Mouse (Mus musculus): ENCODE measurements around the gene Tulp2. TPM values are rescaled to one million over a fixed set of nuclear protein-coding genes. Genes with fewer than 3 reads are reported as not detected.

The Tulp2 gene
- polyA plus RNA-seq, 1 experiment from 2014 or later, result 1.1 TPM

Small RNA genes within 50 kb of the gene (microRNA-seq; reads per million reads assigned to microRNA genes)
- gene Gm22133, result not detected

Other genes starting within 250 kb of the Tulp2 start
- gene Cd37, start 242.8 kb upstream of the Tulp2 start, polyA plus RNA-seq (2014; fragmentation: Nextera tagmentation; extraction: Ambion mirVana), result 0.82 and 1.6 TPM in 2 replicates
- 0.20 and 0.36 TPM in 2 replicates for gene Slc6a16, start 240.8 kb upstream of the Tulp2 start, polyA plus RNA-seq (2014; fragmentation: Nextera tagmentation; extraction: Ambion mirVana)
- not detected in 2 replicates for gene Slc6a21, start 204.4 kb upstream of the Tulp2 start, polyA plus RNA-seq (2014; fragmentation: Nextera tagmentation; extraction: Ambion mirVana)
- 6.7 and 8.9 TPM in 2 replicates for gene Trpm4, start 148.1 kb upstream of the Tulp2 start, polyA plus RNA-seq (2014; fragmentation: Nextera tagmentation; extraction: Ambion mirVana)
- 0.52 and 0.83 TPM in 2 replicates for gene Hrc, start 146.6 kb upstream of the Tulp2 start, polyA plus RNA-seq (2014; fragmentation: Nextera tagmentation; extraction: Ambion mirVana)
- gene Ppfia3, start 114.9 kb upstream of the Tulp2 start, polyA plus RNA-seq (2014; fragmentation: Nextera tagmentation; extraction: Ambion mirVana), result 5.4 and 6.1 TPM in 2 replicates
- gene Lin7b, start 111.3 kb upstream of the Tulp2 start, polyA plus RNA-seq (2014; fragmentation: Nextera tagmentation; extraction: Ambion mirVana), result 0.43 and 0.89 TPM in 2 replicates
- gene Snrnp70, start 86.1 kb upstream of the Tulp2 start, polyA plus RNA-seq (2014; fragmentation: Nextera tagmentation; extraction: Ambion mirVana), result 87.5 and 93.0 TPM in 2 replicates
- not detected in 2 replicates for gene Kcna7, start 76.2 kb upstream of the Tulp2 start, polyA plus RNA-seq (2014; fragmentation: Nextera tagmentation; extraction: Ambion mirVana)
- 3.8 and 4.1 TPM in 2 replicates for gene Ntf5, start 68.2 kb upstream of the Tulp2 start, polyA plus RNA-seq (2014; fragmentation: Nextera tagmentation; extraction: Ambion mirVana)
- not detected in 2 replicates for gene Lhb, start 61.1 kb upstream of the Tulp2 start, polyA plus RNA-seq (2014; fragmentation: Nextera tagmentation; extraction: Ambion mirVana)
- gene Gys1, start 47.0 kb upstream of the Tulp2 start, polyA plus RNA-seq (2014; fragmentation: Nextera tagmentation; extraction: Ambion mirVana), result 39.1 and 41.8 TPM in 2 replicates
- gene Ruvbl2, start 43.8 kb upstream of the Tulp2 start, polyA plus RNA-seq (2014; fragmentation: Nextera tagmentation; extraction: Ambion mirVana), result 184 and 187 TPM in 2 replicates
- gene Ftl1, start 22.0 kb upstream of the Tulp2 start, polyA plus RNA-seq (2014; fragmentation: Nextera tagmentation; extraction: Ambion mirVana), result 4,688 and 5,046 TPM in 2 replicates
- gene Bax, start 15.0 kb upstream of the Tulp2 start, polyA plus RNA-seq (2014; fragmentation: Nextera tagmentation; extraction: Ambion mirVana), result 186 and 191 TPM in 2 replicates
- gene Gm45808, start 4.9 kb downstream of the Tulp2 start, polyA plus RNA-seq (2014; fragmentation: Nextera tagmentation; extraction: Ambion mirVana), result not detected in 2 replicates
- gene Dhdh, start 6.9 kb downstream of the Tulp2 start, polyA plus RNA-seq (2014; fragmentation: Nextera tagmentation; extraction: Ambion mirVana), result 3.3 and 4.3 TPM in 2 replicates
- gene Nucb1, start 28.5 kb downstream of the Tulp2 start, polyA plus RNA-seq (2014; fragmentation: Nextera tagmentation; extraction: Ambion mirVana), result 116 and 122 TPM in 2 replicates
- 19.5 and 21.9 TPM in 2 replicates for gene Ppp1r15a, start 44.4 kb downstream of the Tulp2 start, polyA plus RNA-seq (2014; fragmentation: Nextera tagmentation; extraction: Ambion mirVana)
- gene Plekha4, start 44.5 kb downstream of the Tulp2 start, polyA plus RNA-seq (2014; fragmentation: Nextera tagmentation; extraction: Ambion mirVana), result 0.52 and 0.64 TPM in 2 replicates
- gene Hsd17b14, start 73.0 kb downstream of the Tulp2 start, polyA plus RNA-seq (2014; fragmentation: Nextera tagmentation; extraction: Ambion mirVana), result 0.58 and 1.0 TPM in 2 replicates
- gene Bcat2, start 88.3 kb downstream of the Tulp2 start, polyA plus RNA-seq (2014; fragmentation: Nextera tagmentation; extraction: Ambion mirVana), result 50.7 and 54.2 TPM in 2 replicates
- not detected in 2 replicates for gene Fgf21, start 133.6 kb downstream of the Tulp2 start, polyA plus RNA-seq (2014; fragmentation: Nextera tagmentation; extraction: Ambion mirVana)
- gene Fut1, start 135.4 kb downstream of the Tulp2 start, polyA plus RNA-seq (2014; fragmentation: Nextera tagmentation; extraction: Ambion mirVana), result 0.07 TPM in 1 of 2 replicates, not detected in the other
- gene Izumo1, start 139.9 kb downstream of the Tulp2 start, polyA plus RNA-seq (2014; fragmentation: Nextera tagmentation; extraction: Ambion mirVana), result not detected in 2 replicates
- 5.8 and 6.4 TPM in 2 replicates for gene Rasip1, start 145.6 kb downstream of the Tulp2 start, polyA plus RNA-seq (2014; fragmentation: Nextera tagmentation; extraction: Ambion mirVana)
- 2.8 and 5.1 TPM in 2 replicates for gene Mamstr, start 158.1 kb downstream of the Tulp2 start, polyA plus RNA-seq (2014; fragmentation: Nextera tagmentation; extraction: Ambion mirVana)
- gene Fut2, start 184.5 kb downstream of the Tulp2 start, polyA plus RNA-seq (2014; fragmentation: Nextera tagmentation; extraction: Ambion mirVana), result 0.12 and 0.28 TPM in 2 replicates
- gene Ntn5, start 202.1 kb downstream of the Tulp2 start, polyA plus RNA-seq (2014; fragmentation: Nextera tagmentation; extraction: Ambion mirVana), result 0.24 and 0.44 TPM in 2 replicates
- 0.11 and 0.37 TPM in 2 replicates for gene Sec1, start 212.5 kb downstream of the Tulp2 start, polyA plus RNA-seq (2014; fragmentation: Nextera tagmentation; extraction: Ambion mirVana)
- gene Car11, start 218.0 kb downstream of the Tulp2 start, polyA plus RNA-seq (2014; fragmentation: Nextera tagmentation; extraction: Ambion mirVana), result 5.1 and 5.5 TPM in 2 replicates
- gene Dbp, start 223.2 kb downstream of the Tulp2 start, polyA plus RNA-seq (2014; fragmentation: Nextera tagmentation; extraction: Ambion mirVana), result 4.2 and 4.9 TPM in 2 replicates
- gene Rpl18, start 233.6 kb downstream of the Tulp2 start, polyA plus RNA-seq (2014; fragmentation: Nextera tagmentation; extraction: Ambion mirVana), result 1,181 and 1,244 TPM in 2 replicates
- 28.4 and 28.5 TPM in 2 replicates for gene Sphk2, start 236.1 kb downstream of the Tulp2 start, polyA plus RNA-seq (2014; fragmentation: Nextera tagmentation; extraction: Ambion mirVana)
- gene Fam83e, start 239.3 kb downstream of the Tulp2 start, polyA plus RNA-seq (2014; fragmentation: Nextera tagmentation; extraction: Ambion mirVana), result 0.65 and 0.82 TPM in 2 replicates
- not detected in 2 replicates for gene Spaca4, start 243.9 kb downstream of the Tulp2 start, polyA plus RNA-seq (2014; fragmentation: Nextera tagmentation; extraction: Ambion mirVana)